Mouse (Mus musculus): Measurements from ENCODE around the gene Gm49510. TPM values are rescaled to one million over a fixed set of nuclear protein-coding genes. Genes with fewer than 3 reads are reported as not detected.

The Gm49510 gene
- polyA plus RNA-seq, 1 experiment from 2014 or later = not detected

- no peaks in the 10 kb centered on the region for H3K27me3 ChIP-seq (replicated peaks; ENCODE audit: control insufficient read depth, insufficient read depth, low read length)
- ATAC-seq (peak; percentile 40), DNase-seq (ENCODE audit: low spot score) (peak; percentile 95)
- WGBS = 11% methylated on average over 8 of the region's 8 CpGs
- H3K36me3 ChIP-seq (ENCODE audit: control insufficient read depth, insufficient read depth, low read length) = peaks cover 22% of the 10 kb centered on the region
- H3K27ac ChIP-seq (ENCODE audit: low read depth, low read length) = no peak overlapping the region
- peak overlapping the region; percentile 65 for H3K9ac ChIP-seq (ENCODE audit: low read length)
- peak overlapping the region; percentile 74 for H3K4me3 ChIP-seq (ENCODE audit: low read depth, low read length)
- H3K4me1 ChIP-seq (ENCODE audit: control insufficient read depth, insufficient read depth, low read length) = peaks cover 21% of the 10 kb centered on the region
- H3K9me3 ChIP-seq (replicated peaks; ENCODE audit: control insufficient read depth, low read length) = no peaks in the 10 kb centered on the region
- peak overlapping the region; percentile 94 for H3K4me2 ChIP-seq (ENCODE audit: low read length)
Measured at GRCm38 (mm10) chr15:78915660-78916017, 16.2 kb downstream of the Gm49510 start.

DNA sequence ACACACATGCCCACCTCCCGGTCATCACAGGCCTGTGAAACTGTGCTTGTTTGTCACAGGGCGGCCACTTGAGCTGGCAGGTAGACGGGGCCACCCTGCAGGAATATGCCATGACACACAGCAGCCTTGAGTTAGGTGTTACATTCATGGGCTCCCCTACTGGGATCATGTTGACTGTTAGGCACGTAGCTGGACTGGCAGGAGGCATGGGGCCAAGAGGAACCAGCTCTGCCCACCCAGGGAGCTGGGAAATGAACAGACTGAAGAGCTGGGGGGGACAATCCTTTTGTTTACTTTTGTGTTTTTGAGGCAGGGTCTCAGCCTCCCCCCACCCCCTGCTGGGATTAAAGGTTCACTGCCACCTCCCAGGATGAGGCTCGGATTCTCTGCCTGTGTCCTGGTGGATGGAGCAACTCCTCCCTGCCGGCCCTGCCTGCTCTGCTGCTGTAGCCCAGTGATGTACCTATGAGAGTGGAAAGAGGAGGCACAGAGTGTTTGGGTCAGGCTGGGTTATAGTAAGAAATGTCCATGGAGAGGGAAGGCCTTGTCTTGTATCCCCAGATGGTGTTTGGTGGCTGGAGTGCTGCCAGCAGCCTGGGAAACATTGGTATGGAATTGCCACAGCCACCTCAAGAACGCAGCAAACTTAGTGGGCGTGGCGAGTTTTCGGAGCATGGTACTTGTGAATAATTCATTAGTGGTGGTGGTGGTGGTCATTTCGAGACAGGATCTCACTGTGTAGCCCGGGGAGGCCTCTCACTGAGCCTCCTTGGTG is 16.8 kb downstream of the Gm49510 start:
- Histone ChIP-seq H3K27me3 (replicated peaks; ENCODE audit: control insufficient read depth, insufficient read depth, low read length) (no peaks in the 10 kb centered on the region), H3K4me2 (ENCODE audit: low read length) (peak overlapping the region; percentile 94), H3K4me3 (ENCODE audit: low read depth, low read length) (peak overlapping the region; percentile 74), H3K27ac (ENCODE audit: low read depth, low read length) (peak overlapping the region; percentile 63; the same call in 1 of the 2 replicates), H3K9ac (ENCODE audit: low read length) (peak overlapping the region; percentile 65), H3K9me3 (replicated peaks; ENCODE audit: control insufficient read depth, low read length) (no peaks in the 10 kb centered on the region), H3K36me3 (ENCODE audit: control insufficient read depth, insufficient read depth, low read length) (peaks cover 22% of the 10 kb centered on the region), H3K4me1 (ENCODE audit: control insufficient read depth, insufficient read depth, low read length) (peaks cover 21% of the 10 kb centered on the region)
- no peak for ATAC-seq
- 39% methylated on average over 12 of the region's 12 CpGs for WGBS
- DNase-seq (ENCODE audit: low spot score) = peak; percentile 73

DNA sequence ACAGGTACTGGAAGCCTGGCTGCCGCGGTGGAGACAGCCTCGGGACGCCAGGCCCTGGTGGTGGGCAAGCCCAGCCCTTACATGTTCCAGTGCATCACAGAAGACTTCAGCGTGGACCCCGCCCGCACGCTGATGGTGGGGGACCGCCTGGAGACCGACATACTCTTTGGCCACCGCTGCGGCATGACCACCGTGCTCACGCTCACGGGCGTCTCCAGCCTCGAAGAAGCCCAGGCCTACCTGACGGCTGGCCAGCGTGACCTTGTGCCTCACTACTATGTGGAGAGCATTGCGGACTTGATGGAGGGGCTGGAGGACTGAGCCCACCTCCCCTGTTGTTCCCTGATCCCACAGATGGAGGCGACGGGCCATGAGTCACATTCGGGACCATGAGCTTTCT is 18.7 kb downstream of the Gm49510 start:
- Histone ChIP-seq H3K9ac (ENCODE audit: low read length) (no peak overlapping the region), H3K36me3 (ENCODE audit: control insufficient read depth, insufficient read depth, low read length) (peaks cover 22% of the 10 kb centered on the region), H3K4me2 (ENCODE audit: low read length) (no peak overlapping the region), H3K4me1 (ENCODE audit: control insufficient read depth, insufficient read depth, low read length) (peaks cover 20% of the 10 kb centered on the region), H3K9me3 (replicated peaks; ENCODE audit: control insufficient read depth, low read length) (no peaks in the 10 kb centered on the region), H3K4me3 (ENCODE audit: low read depth, low read length) (no peak overlapping the region), H3K27me3 (replicated peaks; ENCODE audit: control insufficient read depth, insufficient read depth, low read length) (no peaks in the 10 kb centered on the region), H3K27ac (ENCODE audit: low read depth, low read length) (no peak overlapping the region)
- 94% methylated on average over 23 of the region's 23 CpGs for WGBS
- DNase-seq (ENCODE audit: low spot score) (no peak), ATAC-seq (no peak)

DNA sequence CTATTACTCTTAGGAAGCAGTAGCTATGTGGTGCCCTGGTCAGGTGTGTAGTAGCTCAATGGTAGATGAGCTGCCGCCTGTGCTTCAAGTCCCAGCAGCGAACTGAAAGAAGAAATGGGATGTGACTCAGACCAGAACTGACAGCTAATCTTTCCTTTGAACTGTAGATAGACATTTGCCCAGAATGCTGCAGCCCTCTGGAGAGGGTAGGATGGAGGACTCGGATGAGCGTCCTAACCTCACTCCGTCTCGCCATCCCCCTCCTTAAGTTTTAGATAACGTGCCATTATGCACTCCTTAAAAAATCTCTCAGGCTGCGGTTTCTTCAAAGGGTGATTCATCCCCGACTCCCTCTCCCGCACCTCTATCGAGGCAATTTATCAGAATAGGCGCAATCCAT is 20.4 kb downstream of the Gm49510 start:
- Histone ChIP-seq H3K9ac (ENCODE audit: low read length) (no peak overlapping the region), H3K27ac (ENCODE audit: low read depth, low read length) (no peak overlapping the region; the same call in 1 of the 2 replicates), H3K4me2 (ENCODE audit: low read length) (no peak overlapping the region), H3K9me3 (replicated peaks; ENCODE audit: control insufficient read depth, low read length) (no peaks in the 10 kb centered on the region), H3K4me3 (ENCODE audit: low read depth, low read length) (no peak overlapping the region), H3K4me1 (ENCODE audit: control insufficient read depth, insufficient read depth, low read length) (peaks cover 16% of the 10 kb centered on the region), H3K36me3 (ENCODE audit: control insufficient read depth, insufficient read depth, low read length) (peaks cover 22% of the 10 kb centered on the region), H3K27me3 (replicated peaks; ENCODE audit: control insufficient read depth, insufficient read depth, low read length) (no peaks in the 10 kb centered on the region)
- WGBS = 87% methylated on average over 12 of the region's 12 CpGs
- ATAC-seq = no peak
- no peak for DNase-seq (ENCODE audit: low spot score)

- ATAC-seq (no peak), DNase-seq (ENCODE audit: low spot score) (no peak)
- no peak overlapping the region for H3K9ac ChIP-seq (ENCODE audit: low read length)
- no peak overlapping the region for H3K4me3 ChIP-seq (ENCODE audit: low read depth, low read length)
- H3K4me2 ChIP-seq (ENCODE audit: low read length) = no peak overlapping the region
- no peak overlapping the region for H3K27ac ChIP-seq (ENCODE audit: low read depth, low read length)
- H3K4me1 ChIP-seq (ENCODE audit: control insufficient read depth, insufficient read depth, low read length) = peaks cover 13% of the 10 kb centered on the region
- no peaks in the 10 kb centered on the region for H3K27me3 ChIP-seq (replicated peaks; ENCODE audit: control insufficient read depth, insufficient read depth, low read length)
- 88% methylated on average over 7 of the region's 7 CpGs for WGBS
- H3K9me3 ChIP-seq (replicated peaks; ENCODE audit: control insufficient read depth, low read length) = no peaks in the 10 kb centered on the region
- H3K36me3 ChIP-seq (ENCODE audit: control insufficient read depth, insufficient read depth, low read length) = peaks cover 17% of the 10 kb centered on the region
Measured at GRCm38 (mm10) chr15:78922700-78923099, 23.2 kb downstream of the Gm49510 start.

DNA sequence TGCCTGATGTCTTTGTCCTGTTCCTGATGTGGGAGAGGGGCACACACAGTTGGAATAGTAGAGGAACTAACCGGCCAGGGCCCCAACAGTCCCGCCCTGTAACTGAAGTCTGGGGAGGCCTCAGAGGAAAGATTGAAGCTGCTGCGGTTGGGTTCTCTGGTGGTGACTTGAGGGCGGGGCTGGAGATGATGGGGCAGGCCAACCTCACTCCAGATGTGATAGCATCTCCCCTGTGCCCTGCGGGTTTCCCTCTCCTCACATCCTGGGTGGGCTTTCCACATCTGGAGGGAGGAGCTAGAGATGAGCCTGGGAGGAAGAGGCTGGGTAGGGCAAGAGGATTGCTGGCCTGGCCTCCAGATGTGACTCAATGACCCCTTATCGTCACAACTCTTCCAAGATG is 24.1 kb downstream of the Gm49510 start:
- no peaks in the 10 kb centered on the region for H3K27me3 ChIP-seq (replicated peaks; ENCODE audit: control insufficient read depth, insufficient read depth, low read length)
- peaks cover 10% of the 10 kb centered on the region for H3K36me3 ChIP-seq (ENCODE audit: control insufficient read depth, insufficient read depth, low read length)
- no peak overlapping the region for H3K4me2 ChIP-seq (ENCODE audit: low read length)
- no peak overlapping the region for H3K27ac ChIP-seq (ENCODE audit: low read depth, low read length)
- DNase-seq (ENCODE audit: low spot score) = no peak
- no peak for ATAC-seq
- H3K4me1 ChIP-seq (ENCODE audit: control insufficient read depth, insufficient read depth, low read length) = peaks cover 17% of the 10 kb centered on the region
- no peaks in the 10 kb centered on the region for H3K9me3 ChIP-seq (replicated peaks; ENCODE audit: control insufficient read depth, low read length)
- H3K4me3 ChIP-seq (ENCODE audit: low read depth, low read length) = no peak overlapping the region
- WGBS = 76% methylated on average over 6 of the region's 6 CpGs
- no peak overlapping the region for H3K9ac ChIP-seq (ENCODE audit: low read length)

DNA sequence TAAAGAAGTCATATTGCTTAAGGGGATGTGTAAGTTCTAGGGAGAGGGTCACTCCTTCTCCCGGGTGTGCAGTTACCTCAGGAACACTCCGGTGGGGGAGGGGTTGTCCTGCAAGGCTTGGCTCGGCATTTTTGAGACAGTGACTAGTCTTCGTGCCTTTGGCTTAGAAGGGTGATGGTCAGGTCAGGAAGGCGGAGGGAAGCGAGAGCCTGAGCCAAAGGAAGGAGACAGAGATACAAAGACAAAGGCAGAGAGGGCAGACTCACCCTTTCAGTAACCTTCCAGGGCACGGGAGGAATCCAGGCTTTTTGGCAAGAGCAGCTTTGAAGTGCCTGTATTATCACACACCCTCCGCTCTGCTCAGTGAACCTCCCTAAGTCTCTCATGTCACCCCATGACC is 25.7 kb downstream of the Gm49510 start:
- H3K9me3 ChIP-seq (replicated peaks; ENCODE audit: control insufficient read depth, low read length) = no peaks in the 10 kb centered on the region
- no peak overlapping the region for H3K4me2 ChIP-seq (ENCODE audit: low read length)
- no peaks in the 10 kb centered on the region for H3K27me3 ChIP-seq (replicated peaks; ENCODE audit: control insufficient read depth, insufficient read depth, low read length)
- H3K4me3 ChIP-seq (ENCODE audit: low read depth, low read length) = no peak overlapping the region
- 50% methylated on average over 8 of the region's 8 CpGs for WGBS
- no peak overlapping the region for H3K27ac ChIP-seq (ENCODE audit: low read depth, low read length)
- H3K4me1 ChIP-seq (ENCODE audit: control insufficient read depth, insufficient read depth, low read length) = peaks cover 17% of the 10 kb centered on the region
- ATAC-seq = no peak
- no peaks in the 10 kb centered on the region for H3K36me3 ChIP-seq (ENCODE audit: control insufficient read depth, insufficient read depth, low read length)
- DNase-seq (ENCODE audit: low spot score) = no peak
- H3K9ac ChIP-seq (ENCODE audit: low read length) = no peak overlapping the region

- DNase-seq (ENCODE audit: low spot score) (peak; percentile 70), ATAC-seq (peak; percentile 51)
- 7% methylated on average over 20 of the region's 20 CpGs for WGBS
- peak within 1 kb of the TSS; percentile 24; the same call in 1 of the 2 replicates for H3K4me3 ChIP-seq (ENCODE audit: low read depth, low read length)
- peak within 1 kb of the TSS; percentile 35; the same call in 1 of the 2 replicates for H3K9ac ChIP-seq (ENCODE audit: low read length)
- no peaks in the 10 kb centered on the region for H3K9me3 ChIP-seq (replicated peaks; ENCODE audit: control insufficient read depth, low read length)
- H3K4me1 ChIP-seq (ENCODE audit: control insufficient read depth, insufficient read depth, low read length) = peaks cover 17% of the 10 kb centered on the region
- peak within 1 kb of the TSS; percentile 62 for H3K4me2 ChIP-seq (ENCODE audit: low read length)
- H3K27ac ChIP-seq (ENCODE audit: low read depth, low read length) = peak within 1 kb of the TSS; percentile 48; the same call in 1 of the 2 replicates
- no peaks in the 10 kb centered on the region for H3K27me3 ChIP-seq (replicated peaks; ENCODE audit: control insufficient read depth, insufficient read depth, low read length)
- H3K36me3 ChIP-seq (ENCODE audit: control insufficient read depth, insufficient read depth, low read length) = no peaks in the 10 kb centered on the region
Measured at GRCm38 (mm10) chr15:78926021-78926919, 26.8 kb downstream of the Gm49510 start, which contains the start of gene Lgals1. Gene Lgals1, plus strand, starts transcription at chr15:78926725.
